Mouse (Mus musculus) G1E (cell line): Measurements from ENCODE around the gene Kif2a.

Experiments
- CTCF ChIP-seq: IDR thresholded peaks from 2 replicates; pipeline ENCODE4 v1.5.1; 2012; ENCODE audit warnings: low read depth, low read length, inconsistent platforms, mixed read lengths
- POLR2AphosphoS5 ChIP-seq: IDR thresholded peaks from 2 replicates; pipeline ENCODE4 v1.6.1; 2012; ENCODE audit warnings: low read depth, low read length, inconsistent platforms; ENCODE audit not compliant: insufficient replicate concordance

- TF ChIP-seq POLR2AphosphoS5: no peak
- TF ChIP-seq CTCF: no peak
Measured at GRCm38 (mm10) chr13:106929201-106929600, 92.7 kb downstream of the Kif2a start.
